Mouse (Mus musculus) embryonic facial prominence, embryonic 13.5 days (tissue): ENCODE results near the gene Heatr6. TPM values are rescaled to one million over a fixed set of nuclear protein-coding genes. Genes with fewer than 3 reads are reported as not detected.

Source experiments
- ATAC-seq: fragments of 200-750 bp; cut with Nextera tagmentation; 2 replicates; pipeline ENCODE4 v1.8.0; 2017; ENCODE audit warnings: low read depth; ENCODE audit not compliant: insufficient number of reproducible peaks, insufficient read depth, low FRiP score, low TSS enrichment
- H3K27ac ChIP-seq: fragments of 300-500 bp; sonication (generic); 2 replicates; pipeline ENCODE4 v1.5.1; 2015; ENCODE audit warnings: moderate library complexity, mild to moderate bottlenecking, inconsistent platforms
- H3K27me3 ChIP-seq: fragments of 300-500 bp; sonication (generic); 2 replicates; pipeline ENCODE4 v1.6.1; 2015; ENCODE audit warnings: mild to moderate bottlenecking, inconsistent platforms
- H3K36me3 ChIP-seq: fragments of 300-500 bp; sonication (generic); 2 replicates; pipeline ENCODE4 v1.6.1; 2015; ENCODE audit warnings: mild to moderate bottlenecking, inconsistent platforms
- H3K4me1 ChIP-seq: fragments of 300-500 bp; sonication (generic); 2 replicates; pipeline ENCODE4 v1.6.1; 2015; ENCODE audit warnings: inconsistent platforms
- H3K4me2 ChIP-seq: fragments of 300-500 bp; sonication (generic); 2 replicates; pipeline ENCODE4 v1.6.1; 2015; ENCODE audit warnings: moderate library complexity, mild to moderate bottlenecking, inconsistent platforms
- H3K4me3 ChIP-seq: fragments of 300-500 bp; sonication (generic); 2 replicates; pipeline ENCODE4 v1.5.1; 2015; ENCODE audit warnings: mild to moderate bottlenecking, inconsistent platforms
- H3K9ac ChIP-seq: fragments of 300-500 bp; sonication (generic); 2 replicates; pipeline ENCODE4 v1.6.1; 2015; ENCODE audit warnings: mild to moderate bottlenecking, inconsistent platforms
- H3K9me3 ChIP-seq: fragments of 300-500 bp; sonication (generic); 2 replicates; pipeline ENCODE4 v1.6.1; 2016; ENCODE audit warnings: inconsistent platforms
- WGBS: fragments of 180-500 bp; shearing (Covaris S2); methylation state at CpG from one replicate; pipeline ENCODE4 v1.1.7; 2015; ENCODE audit warnings: mixed read lengths; 5-methylcytosine and 5-hydroxymethylcytosine counted together
- polyA plus RNA-seq: library from polyadenylated mRNA; unstranded; fragments of >200 nt; fragmentation: Nextera tagmentation; extraction: Ambion mirVana; gene quantifications from 2 replicates; pipeline ENCODE4 v1.2.1, GENCODE M21; 2015

The Heatr6 gene
- polyA plus RNA-seq, 1 experiment from 2014 or later: 32.1 TPM

- ATAC-seq: no peak
- Histone ChIP-seq H3K9ac (no peak overlapping the region), H3K36me3 (no peaks in the 10 kb centered on the region), H3K4me3 (no peak overlapping the region), H3K4me1 (peaks cover 15% of the 10 kb centered on the region), H3K9me3 (no peaks in the 10 kb centered on the region), H3K27ac (no peak overlapping the region), H3K4me2 (no peak overlapping the region), H3K27me3 (no peaks in the 10 kb centered on the region)
- WGBS: 11% methylated on average over 9 of the region's 9 CpGs
Observed at GRCm38 (mm10) chr11:83815628-83816027, 62.1 kb downstream of the Heatr6 start.

DNA sequence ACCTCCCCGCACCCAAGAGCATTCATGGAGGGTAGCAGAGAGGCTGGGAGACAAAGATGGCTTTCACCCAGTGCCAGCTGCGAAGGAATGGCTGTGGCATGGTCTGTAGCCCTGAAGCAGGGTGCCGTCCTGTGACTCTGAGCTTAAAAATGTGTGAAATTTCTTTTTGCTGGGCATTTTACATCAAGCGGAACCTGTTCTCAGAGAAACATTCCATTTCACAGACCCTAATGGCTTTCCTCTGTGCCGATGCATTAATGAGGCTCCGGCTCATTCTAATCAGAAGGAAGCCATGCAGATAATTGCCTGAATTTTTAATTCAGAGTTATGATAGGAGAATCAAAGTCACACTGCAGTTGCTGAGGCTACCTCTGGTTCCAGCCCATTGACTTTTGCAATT is 63.6 kb downstream of the Heatr6 start:
- H3K36me3 ChIP-seq: no peaks in the 10 kb centered on the region
- peaks cover 15% of the 10 kb centered on the region for H3K4me1 ChIP-seq
- H3K4me2 ChIP-seq: no peak overlapping the region
- no peak overlapping the region for H3K4me3 ChIP-seq
- WGBS: 50% methylated on average over 6 of the region's 6 CpGs
- H3K9me3 ChIP-seq: no peaks in the 10 kb centered on the region
- H3K27ac ChIP-seq: no peak overlapping the region
- H3K9ac ChIP-seq: no peak overlapping the region
- ATAC-seq: no peak
- no peaks in the 10 kb centered on the region for H3K27me3 ChIP-seq

GRCm38 (mm10) chr11:83817994-83818393 is 64.5 kb downstream of the Heatr6 start:
- Histone ChIP-seq H3K27ac (no peak overlapping the region), H3K9me3 (no peaks in the 10 kb centered on the region), H3K4me1 (peaks cover 15% of the 10 kb centered on the region), H3K27me3 (no peaks in the 10 kb centered on the region), H3K36me3 (no peaks in the 10 kb centered on the region), H3K9ac (no peak overlapping the region), H3K4me2 (no peak overlapping the region), H3K4me3 (no peak overlapping the region)
- ATAC-seq: no peak
- WGBS: 65% methylated on average over 4 of the region's 4 CpGs

DNA sequence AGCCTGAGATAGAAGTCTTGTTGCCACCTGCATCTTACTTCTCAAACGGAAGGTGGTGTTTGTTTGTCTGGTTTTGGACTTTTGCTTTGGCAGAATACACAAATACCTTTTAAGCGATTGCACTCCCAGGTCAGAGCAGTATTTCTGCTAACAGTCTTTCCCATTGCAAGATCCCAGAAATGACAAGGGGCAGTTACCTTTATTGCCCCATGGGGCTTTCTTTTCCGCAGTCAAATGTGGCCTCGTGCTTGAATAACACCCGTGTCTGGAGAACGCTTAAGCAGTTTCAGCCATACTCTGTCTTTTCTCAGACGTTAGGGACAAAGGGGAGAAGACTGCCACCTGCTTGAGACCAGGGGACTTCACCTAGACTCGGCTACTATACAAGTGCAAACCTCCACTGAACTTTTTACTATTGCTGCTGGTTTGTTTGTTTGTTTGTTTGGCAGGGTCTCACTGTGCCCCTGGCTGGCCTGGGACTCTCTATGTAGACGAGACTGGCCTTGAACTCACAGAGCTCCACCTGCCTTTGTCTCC is 65.2 kb downstream of the Heatr6 start:
- Histone ChIP-seq H3K9me3 (no peaks in the 10 kb centered on the region), H3K36me3 (no peaks in the 10 kb centered on the region), H3K27me3 (no peaks in the 10 kb centered on the region), H3K4me3 (no peak overlapping the region), H3K4me2 (no peak overlapping the region), H3K27ac (no peak overlapping the region), H3K9ac (no peak overlapping the region), H3K4me1 (peaks cover 15% of the 10 kb centered on the region)
- ATAC-seq: no peak
- WGBS: 60% methylated on average over 9 of the region's 9 CpGs

DNA sequence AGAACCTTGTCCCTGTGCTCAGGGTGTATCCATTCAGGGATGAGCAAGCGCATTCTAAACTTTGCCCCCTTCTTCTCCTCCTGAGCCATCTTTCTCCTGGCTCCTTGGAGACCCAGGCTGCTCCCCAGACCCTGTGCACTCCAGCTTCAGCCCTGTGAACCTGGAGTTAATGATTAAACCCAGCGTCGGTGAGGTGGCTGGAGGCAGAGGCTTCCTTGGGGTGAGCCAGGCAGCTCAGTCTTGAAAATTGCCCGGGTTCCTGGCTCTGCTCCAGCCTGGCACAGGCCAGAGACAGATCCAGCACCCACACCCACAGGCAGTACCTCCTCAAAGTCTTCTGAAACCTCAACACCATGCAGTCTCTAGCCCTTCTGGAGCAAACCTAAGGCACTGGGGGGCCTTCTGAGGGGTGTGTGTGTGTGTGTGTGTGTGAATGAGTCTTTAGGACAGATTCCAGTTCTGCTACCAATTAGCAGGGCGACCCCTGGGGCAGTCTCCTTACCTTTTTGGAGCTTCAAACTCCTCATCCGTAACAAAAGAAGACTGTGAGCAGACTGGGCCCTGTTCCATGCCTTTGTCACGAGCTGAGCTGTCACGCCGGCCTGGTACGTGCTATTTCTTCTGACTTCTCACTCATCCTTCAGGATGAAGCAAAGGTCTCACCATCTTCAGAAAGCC is 66.4 kb downstream of the Heatr6 start:
- H3K36me3 ChIP-seq: no peaks in the 10 kb centered on the region
- no peaks in the 10 kb centered on the region for H3K27me3 ChIP-seq
- H3K9ac ChIP-seq: no peak overlapping the region
- no peak for ATAC-seq
- no peak overlapping the region for H3K4me2 ChIP-seq
- H3K4me3 ChIP-seq: no peak overlapping the region
- no peaks in the 10 kb centered on the region for H3K9me3 ChIP-seq
- WGBS: 25% methylated on average over 10 of the region's 10 CpGs
- H3K4me1 ChIP-seq: peaks cover 15% of the 10 kb centered on the region
- H3K27ac ChIP-seq: no peak overlapping the region

GRCm38 (mm10) chr11:83826142-83826541 is 72.6 kb downstream of the Heatr6 start:
- Histone ChIP-seq H3K4me2 (no peak overlapping the region), H3K9ac (no peak overlapping the region), H3K4me1 (peaks cover 7% of the 10 kb centered on the region; the same call in 1 of the 2 replicates), H3K4me3 (no peak overlapping the region), H3K27me3 (no peaks in the 10 kb centered on the region), H3K27ac (no peak overlapping the region), H3K36me3 (no peaks in the 10 kb centered on the region), H3K9me3 (no peaks in the 10 kb centered on the region)
- WGBS: 54% methylated on average over 3 of the region's 3 CpGs
- ATAC-seq: no peak

GRCm38 (mm10) chr11:83828553-83829142 is 75.2 kb downstream of the Heatr6 start:
- Histone ChIP-seq H3K9me3 (no peaks in the 10 kb centered on the region), H3K4me3 (no peak overlapping the region), H3K4me2 (no peak overlapping the region), H3K9ac (no peak overlapping the region), H3K4me1 (peaks cover 7% of the 10 kb centered on the region; the same call in 1 of the 2 replicates), H3K27me3 (no peaks in the 10 kb centered on the region), H3K27ac (no peak overlapping the region), H3K36me3 (no peaks in the 10 kb centered on the region)
- no peak for ATAC-seq
- 78% methylated on average over 8 of the region's 8 CpGs for WGBS

- Histone ChIP-seq H3K4me3 (no peak overlapping the region), H3K4me2 (no peak overlapping the region), H3K27ac (no peak overlapping the region), H3K9ac (no peak overlapping the region), H3K36me3 (no peaks in the 10 kb centered on the region), H3K9me3 (no peaks in the 10 kb centered on the region), H3K4me1 (no peaks in the 10 kb centered on the region), H3K27me3 (no peaks in the 10 kb centered on the region)
- WGBS: 43% methylated on average over 8 of the region's 8 CpGs
- ATAC-seq: no peak
Observed at GRCm38 (mm10) chr11:83832389-83832788, 78.9 kb downstream of the Heatr6 start.

Other genes starting within 250 kb of the Heatr6 start
- gene Heatr9, start 231.5 kb upstream of the Heatr6 start, polyA plus RNA-seq: not detected in 2 replicates
- gene Ccl5, start 223.2 kb upstream of the Heatr6 start, polyA plus RNA-seq: 0.56 TPM in 1 of 2 replicates, not detected in the other
- gene Ccl9, start 175.1 kb upstream of the Heatr6 start, polyA plus RNA-seq: 1.9 and 3.6 TPM in 2 replicates
- 0.35 and 1.6 TPM in 2 replicates for gene Ccl6, start 160.6 kb upstream of the Heatr6 start, polyA plus RNA-seq
- not detected in 2 replicates for gene Rpl9-ps1, start 108.1 kb upstream of the Heatr6 start, polyA plus RNA-seq
- 0.38 TPM in 1 of 2 replicates, not detected in the other for gene Ccl3, start 104.3 kb upstream of the Heatr6 start, polyA plus RNA-seq
- gene Ccl4, start 91.1 kb upstream of the Heatr6 start, polyA plus RNA-seq: 0.43 and 0.45 TPM in 2 replicates
- 0.58 TPM in 1 of 2 replicates, not detected in the other for gene Wfdc17, start 49.7 kb upstream of the Heatr6 start, polyA plus RNA-seq
- 1.5 TPM in 1 of 2 replicates, not detected in the other for gene Wfdc18, start 44.7 kb upstream of the Heatr6 start, polyA plus RNA-seq
- gene Wfdc21, start 6.8 kb upstream of the Heatr6 start, polyA plus RNA-seq: not detected in 2 replicates
- 0.12 TPM in 1 of 2 replicates, not detected in the other for gene Hnf1b, start 96.4 kb downstream of the Heatr6 start, polyA plus RNA-seq
- gene Ddx52, start 188.4 kb downstream of the Heatr6 start, polyA plus RNA-seq: 37.9 and 42.7 TPM in 2 replicates
- gene Synrg, start 210.7 kb downstream of the Heatr6 start, polyA plus RNA-seq: 9.0 and 13.1 TPM in 2 replicates